Comparison of ENCODE assay signal across 12 mouse cellular contexts in the genomic region with DNA sequence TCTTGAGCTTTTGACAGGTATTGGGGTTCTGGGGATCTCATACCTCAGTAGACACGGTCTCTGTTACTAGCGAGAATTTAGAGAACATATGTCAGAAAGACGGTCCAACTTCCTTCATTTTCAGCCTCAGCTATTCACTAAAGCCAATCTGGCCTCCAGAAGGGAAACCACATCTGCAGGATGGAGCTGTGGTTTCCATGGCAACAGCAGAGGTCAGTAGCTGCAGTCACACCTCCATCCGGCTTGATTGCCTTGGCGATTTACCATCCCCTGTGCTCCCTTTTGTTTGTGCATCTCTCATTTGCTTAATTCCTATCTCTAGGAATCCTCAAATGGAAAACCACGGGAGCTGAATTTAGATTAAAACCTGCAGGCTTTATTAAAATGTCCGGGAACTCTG. TPM values are rescaled to one million over a fixed set of nuclear protein-coding genes. Genes with fewer than 3 reads are reported as not detected.
A peak's percentile ranks its signal among the peaks of the same experiment; 100 is the strongest.
DNase-seq lines count a peak whose midpoint lies in the region; ATAC-seq lines count a peak whose summit lies in the region.
"Had no signal": no experiment of that assay in that cellular context is flagged by ENCODE, and none has a peak within 500 bp of the region (broad histone marks: within the 10 kb centered on the region; RNA-seq: fewer than 3 reads in every experiment).

No protein-coding gene starts in this region.

- intact Hi-C loops in left cerebral cortex, postnatal 25 days (cut with DNase I): no loop called here

- peak; percentile 67 for ATAC-seq in granulocyte monocyte progenitor cell, adult 5-6 weeks (replicated peaks; ENCODE audit: poor library complexity, severe bottlenecking)

- DNase-seq in embryo, embryonic 10.5 days (ENCODE audit: low spot score): peak; percentile 68
- peak; percentile 58 for DNase-seq in mesoderm, embryonic 11.5 days (ENCODE audit: low read depth, low spot score)
- DNase-seq in retina, embryonic 14.5 days (ENCODE audit: low spot score): peak; percentile 20
- no peak for DNase-seq in cerebellum, postnatal 10 days
- DNase-seq in left cerebral cortex, postnatal 25 days (ENCODE audit: low spot score in 2 of 2): no peak
- no peak for DNase-seq in thymus, postnatal 4 days
- DNase-seq: adrenal gland, postnatal 25 days; cerebellum, postnatal 36 days; gastrocnemius, postnatal 10 days; thymus, postnatal 36 days had no signal

RNA-seq across cellular contexts. Expression of a gene that starts 10.3 kb away (rescaled TPM):
- total RNA-seq in granulocyte monocyte progenitor cell, adult 5-6 weeks (2014; fragmentation: Nextera tagmentation): 26.9 and 27.4 TPM in 2 replicates
- total RNA-seq in granulocyte monocyte progenitor cell, adult 5-6 weeks (2017): 3.9 and 8.3 TPM in 2 replicates
- total RNA-seq in left cerebral cortex, postnatal 25 days (2021): not detected
- total RNA-seq: adrenal gland, postnatal 25 days had no signal

RNA-seq across cellular contexts. Expression of a gene that starts 48.1 kb away (rescaled TPM):
- total RNA-seq in granulocyte monocyte progenitor cell, adult 5-6 weeks (2014; fragmentation: Nextera tagmentation): not detected in 2 replicates
- 2.3 and 5.2 TPM in 2 replicates for total RNA-seq in granulocyte monocyte progenitor cell, adult 5-6 weeks (2017)
- 100 to 1,000 TPM; 235 to 274 TPM for total RNA-seq in left cerebral cortex, postnatal 25 days (2021)
- total RNA-seq: MEL had no signal

Comparison
In these comparisons a context has a peak if more than half of its experiments do, and no peak if none do; other contexts are left out.
1. DNase-seq: peak in embryo, embryonic 10.5 days (single experiment), mesoderm, embryonic 11.5 days (single experiment) and retina, embryonic 14.5 days (single experiment); none in cerebellum, postnatal 10 days (0 of 2), left cerebral cortex, postnatal 25 days (0 of 2) and thymus, postnatal 4 days (single experiment).
2. RNA of a gene that starts 10.3 kb away (total RNA-seq): 3.9 to 27.4 TPM in granulocyte monocyte progenitor cell, adult 5-6 weeks; not detected in left cerebral cortex, postnatal 25 days; every median in the first group is over 4 times any median in the second.
3. RNA of a gene that starts 48.1 kb away (total RNA-seq): 235 to 274 TPM in left cerebral cortex, postnatal 25 days; 2.3 to 5.2 TPM in granulocyte monocyte progenitor cell, adult 5-6 weeks; every median in the first group is over 10 times any median in the second.